Mouse (Mus musculus) megakaryocyte, embryonic 14.5 days (primary cell): ENCODE data around the gene Mpp2.

ENCODE experiments used
- FLI1 ChIP-seq: IDR thresholded peaks from 2 replicates; pipeline ENCODE4 v1.6.1; 2012; ENCODE audit warnings: low read length, inconsistent platforms, mixed read lengths
- GATA1 ChIP-seq: IDR thresholded peaks from 3 replicates; pipeline ENCODE4 v1.6.1; 2012; ENCODE audit warnings: mixed read lengths, low read length, inconsistent platforms, borderline replicate concordance

DNA sequence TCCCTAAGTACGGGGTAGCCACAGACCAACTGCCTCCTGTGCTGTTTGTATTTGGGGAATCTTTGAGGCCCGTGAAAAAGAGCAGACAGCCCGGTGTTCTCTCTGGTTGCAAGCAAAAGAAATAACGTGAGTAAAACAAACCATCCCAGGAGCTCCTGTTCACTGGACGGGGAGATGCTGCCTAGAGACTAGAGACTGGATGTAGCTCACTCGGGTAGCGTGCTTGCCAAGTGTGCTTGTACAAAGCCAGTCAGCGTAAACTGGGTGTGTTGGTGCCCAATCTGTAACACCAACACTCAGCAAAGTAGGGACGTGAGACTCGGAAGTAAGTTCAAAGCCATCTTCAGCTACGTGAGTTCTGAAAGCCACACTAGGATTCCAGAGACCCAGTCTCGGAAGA, 35.6 kb downstream of the Mpp2 start:
- TF ChIP-seq GATA1: no peak
- TF ChIP-seq FLI1: no peak
